Mouse (Mus musculus): ENCODE data around the gene Hspa12a. TPM values are rescaled to one million over a fixed set of nuclear protein-coding genes. Genes with fewer than 3 reads are reported as not detected.
A peak's percentile ranks its signal among the peaks of the same experiment; 100 is the strongest.
"Not testable (repeated sequence)": the region's sequence is repeated elsewhere in the genome, so short reads cannot be mapped to it uniquely, and the experiment has no call there.

The Hspa12a gene
- polyA plus RNA-seq, 1 experiment, result 51.0 TPM

DNA sequence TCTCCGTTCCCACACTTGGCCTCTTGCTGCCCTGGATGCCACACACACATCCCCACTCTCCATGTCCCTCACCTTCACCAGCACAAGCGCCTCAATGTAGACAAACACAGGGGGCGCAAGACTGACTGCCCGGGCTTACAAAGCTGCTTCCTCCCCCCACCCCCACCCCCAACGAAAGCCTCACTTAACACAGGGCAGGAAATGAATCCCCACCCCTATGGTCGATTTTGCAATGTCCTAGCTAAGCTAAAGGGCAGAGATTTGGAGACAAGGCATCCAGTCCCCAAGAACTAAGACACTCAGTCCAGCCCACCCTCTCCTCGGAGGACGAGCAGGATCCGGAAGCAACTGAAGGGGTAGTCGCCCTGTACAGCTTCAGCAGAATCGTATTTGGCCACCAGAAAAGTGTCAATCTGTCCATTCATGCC lies 32.5 kb downstream of the Hspa12a start:
- Histone ChIP-seq H3K4me3 (ENCODE audit: control insufficient read depth, low read depth, low read length) (no peak overlapping the region), H3K27ac (ENCODE audit: control insufficient read depth, insufficient read depth, low read depth, low read length) (no peak overlapping the region), H3K36me3 (ENCODE audit: control insufficient read depth, insufficient read depth, low read length) (no peaks in the 10 kb centered on the region), H3K27me3 (ENCODE audit: control insufficient read depth, insufficient read depth, low read length) (no peaks in the 10 kb centered on the region), H3K4me1 (ENCODE audit: control insufficient read depth, insufficient read depth, low read length) (no peaks in the 10 kb centered on the region)
- TF ChIP-seq POLR2A (IDR thresholded peaks at IDR 0.05; ENCODE audit: control insufficient read depth, low read depth, low read length), result no peak
- no peak for TF ChIP-seq CTCF (IDR thresholded peaks at IDR 0.05; ENCODE audit: control insufficient read depth, insufficient read depth, insufficient replicate concordance, low read depth, low read length)

DNA sequence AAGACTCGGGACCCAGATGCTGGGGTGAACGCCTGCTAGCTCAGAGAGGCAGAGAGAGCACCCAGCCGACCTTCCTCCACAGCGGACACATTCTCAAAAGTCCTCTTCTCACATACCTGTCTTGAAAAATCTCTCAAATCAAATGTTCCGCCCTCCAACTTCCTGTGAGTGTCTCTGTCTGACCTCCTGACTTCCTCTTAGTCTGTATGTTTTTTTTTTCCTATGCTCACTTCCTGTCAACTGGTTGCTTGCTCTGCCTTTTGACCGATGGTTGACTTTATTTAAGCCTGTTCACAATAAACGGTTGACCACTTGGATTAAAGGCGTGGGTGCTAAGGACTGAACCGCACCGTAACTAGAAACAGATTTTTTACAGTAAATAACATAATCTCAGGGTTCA lies 35.4 kb downstream of the Hspa12a start:
- Histone ChIP-seq H3K4me3 (ENCODE audit: control insufficient read depth, low read depth, low read length) (no peak overlapping the region), H3K27ac (ENCODE audit: control insufficient read depth, insufficient read depth, low read depth, low read length) (no peak overlapping the region), H3K4me1 (ENCODE audit: control insufficient read depth, insufficient read depth, low read length) (peaks cover 4% of the 10 kb centered on the region; the same call in 1 of the 2 replicates), H3K27me3 (ENCODE audit: control insufficient read depth, insufficient read depth, low read length) (no peaks in the 10 kb centered on the region), H3K36me3 (ENCODE audit: control insufficient read depth, insufficient read depth, low read length) (no peaks in the 10 kb centered on the region)
- TF ChIP-seq POLR2A (IDR thresholded peaks at IDR 0.05; ENCODE audit: control insufficient read depth, low read depth, low read length) (no peak), CTCF (IDR thresholded peaks at IDR 0.05; ENCODE audit: control insufficient read depth, insufficient read depth, insufficient replicate concordance, low read depth, low read length) (no peak)

DNA sequence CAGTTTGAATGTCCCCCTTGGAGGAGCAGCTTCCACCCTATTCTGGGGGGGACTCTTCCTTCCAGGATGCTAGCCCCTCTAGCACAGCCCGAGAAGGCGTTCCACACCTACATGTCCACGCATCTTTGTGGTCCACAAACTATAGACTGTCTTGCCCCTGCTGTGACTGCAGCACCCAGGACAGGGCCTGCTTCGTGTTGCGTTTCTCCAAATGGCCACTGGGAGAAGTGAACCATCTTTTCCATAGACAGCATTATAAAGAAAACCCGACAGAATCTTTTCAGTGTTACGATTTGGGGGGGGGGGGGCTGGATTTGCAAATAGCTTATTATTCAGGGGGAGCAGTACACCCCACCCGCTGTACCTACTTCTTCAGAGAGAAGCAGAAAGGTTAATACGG lies 36.8 kb downstream of the Hspa12a start:
- no peak overlapping the region for H3K27ac ChIP-seq (ENCODE audit: control insufficient read depth, insufficient read depth, low read depth, low read length)
- peaks cover 4% of the 10 kb centered on the region; the same call in 1 of the 2 replicates for H3K4me1 ChIP-seq (ENCODE audit: control insufficient read depth, insufficient read depth, low read length)
- H3K27me3 ChIP-seq (ENCODE audit: control insufficient read depth, insufficient read depth, low read length), result no peaks in the 10 kb centered on the region
- no peaks in the 10 kb centered on the region for H3K36me3 ChIP-seq (ENCODE audit: control insufficient read depth, insufficient read depth, low read length)
- TF ChIP-seq POLR2A (IDR thresholded peaks at IDR 0.05; ENCODE audit: control insufficient read depth, low read depth, low read length) (no peak), CTCF (IDR thresholded peaks at IDR 0.05; ENCODE audit: control insufficient read depth, insufficient read depth, insufficient replicate concordance, low read depth, low read length) (no peak)
- H3K4me3 ChIP-seq (ENCODE audit: control insufficient read depth, low read depth, low read length), result no peak overlapping the region

DNA sequence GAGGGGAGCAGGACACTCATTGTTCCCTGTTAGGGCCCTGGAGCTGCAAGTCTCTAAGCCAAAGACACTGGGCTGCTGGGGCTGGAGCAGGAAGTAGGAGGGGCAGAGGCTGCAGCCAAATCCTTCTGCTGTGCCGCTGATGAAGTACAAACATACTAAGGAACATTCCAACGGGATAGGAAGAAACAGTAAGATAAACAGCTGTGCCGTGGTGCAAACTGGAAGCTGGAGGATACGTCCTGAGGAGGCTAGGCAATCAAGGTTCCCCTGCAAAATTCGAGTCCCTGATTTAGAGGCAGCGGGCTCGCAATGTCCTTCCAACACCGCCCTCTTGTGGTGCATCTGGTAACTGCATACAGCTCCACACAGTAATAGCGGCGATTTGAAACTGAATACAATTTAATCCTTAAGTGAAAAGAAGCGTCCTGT lies 39.5 kb downstream of the Hspa12a start:
- Histone ChIP-seq H3K4me1 (ENCODE audit: control insufficient read depth, insufficient read depth, low read length) (peaks cover 4% of the 10 kb centered on the region; the same call in 1 of the 2 replicates), H3K36me3 (ENCODE audit: control insufficient read depth, insufficient read depth, low read length) (no peaks in the 10 kb centered on the region), H3K27ac (ENCODE audit: control insufficient read depth, insufficient read depth, low read depth, low read length) (peak overlapping the region; percentile 44; the same call in 1 of the 2 replicates), H3K4me3 (ENCODE audit: control insufficient read depth, low read depth, low read length) (no peak overlapping the region), H3K27me3 (ENCODE audit: control insufficient read depth, insufficient read depth, low read length) (no peaks in the 10 kb centered on the region)
- TF ChIP-seq CTCF (IDR thresholded peaks at IDR 0.05; ENCODE audit: control insufficient read depth, insufficient read depth, insufficient replicate concordance, low read depth, low read length), result peak; percentile 94
- TF ChIP-seq POLR2A (IDR thresholded peaks at IDR 0.05; ENCODE audit: control insufficient read depth, low read depth, low read length), result no peak

DNA sequence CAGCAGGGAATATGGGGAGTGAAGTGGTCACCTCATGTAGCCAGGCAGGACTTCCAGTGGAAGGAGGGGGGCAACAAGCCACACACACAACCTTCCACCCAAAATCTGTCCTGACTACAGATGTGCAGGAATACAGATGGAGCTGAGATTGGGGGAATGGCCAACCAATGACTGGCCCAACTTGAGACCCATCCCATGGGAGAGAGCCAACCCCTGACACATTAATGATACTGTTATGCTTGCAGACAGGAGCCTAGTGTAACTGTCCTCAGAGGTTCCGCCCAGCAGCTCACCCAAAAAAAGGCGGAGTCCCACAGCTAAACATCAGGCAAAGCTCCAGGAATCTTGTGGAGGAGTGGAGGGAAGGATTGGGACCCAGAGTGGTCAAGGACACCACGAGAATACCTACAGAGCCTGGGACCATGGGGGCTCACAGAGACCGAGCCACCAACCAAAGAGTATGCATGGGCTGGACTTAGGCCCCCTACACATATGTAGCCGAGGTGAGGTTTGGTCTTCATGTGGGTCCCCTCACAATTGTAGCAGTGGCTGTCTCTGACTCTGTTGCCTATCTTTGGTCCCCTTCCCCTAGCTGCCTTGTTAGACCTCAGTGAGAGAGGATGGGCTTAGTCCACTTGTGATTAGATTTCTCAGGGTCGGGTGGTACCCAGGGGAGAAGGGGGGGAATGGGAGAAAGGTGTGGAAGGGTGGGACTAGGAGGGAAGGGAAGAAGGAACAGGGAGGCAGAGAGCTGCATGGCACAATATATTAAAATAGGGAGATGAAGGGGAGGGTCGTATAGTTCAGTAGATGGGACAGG lies 40.2 kb downstream of the Hspa12a start:
- no peak for TF ChIP-seq CTCF (IDR thresholded peaks at IDR 0.05; ENCODE audit: control insufficient read depth, insufficient read depth, insufficient replicate concordance, low read depth, low read length)
- no peak for TF ChIP-seq POLR2A (IDR thresholded peaks at IDR 0.05; ENCODE audit: control insufficient read depth, low read depth, low read length)
- Histone ChIP-seq H3K4me1 (ENCODE audit: control insufficient read depth, insufficient read depth, low read length) (peaks cover 4% of the 10 kb centered on the region; the same call in 1 of the 2 replicates), H3K27me3 (ENCODE audit: control insufficient read depth, insufficient read depth, low read length) (no peaks in the 10 kb centered on the region), H3K27ac (ENCODE audit: control insufficient read depth, insufficient read depth, low read depth, low read length) (peak overlapping the region; percentile 44), H3K4me3 (ENCODE audit: control insufficient read depth, low read depth, low read length) (no peak overlapping the region), H3K36me3 (ENCODE audit: control insufficient read depth, insufficient read depth, low read length) (no peaks in the 10 kb centered on the region)

DNA sequence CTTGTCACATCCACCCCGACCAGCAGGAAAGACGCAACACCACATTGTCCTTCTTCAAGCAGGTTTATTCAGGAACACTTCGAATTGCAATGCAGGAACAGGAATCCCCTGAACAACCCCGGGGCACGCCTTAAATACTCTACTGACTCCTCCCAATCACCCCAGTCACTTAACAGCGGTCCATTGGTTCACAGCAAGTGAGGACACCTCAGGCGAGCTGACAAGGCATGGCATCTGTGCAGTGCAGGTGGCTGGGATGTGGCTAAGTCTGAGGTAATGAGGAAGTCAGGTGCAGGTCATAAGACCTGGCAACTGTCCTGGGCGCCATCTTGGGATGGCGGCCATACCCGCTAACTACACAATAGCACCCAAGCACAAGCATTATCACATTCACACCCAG lies 43.0 kb downstream of the Hspa12a start:
- H3K4me1 ChIP-seq (ENCODE audit: control insufficient read depth, insufficient read depth, low read length); H3K27me3 ChIP-seq (ENCODE audit: control insufficient read depth, insufficient read depth, low read length); H3K36me3 ChIP-seq (ENCODE audit: control insufficient read depth, insufficient read depth, low read length); H3K27ac ChIP-seq (ENCODE audit: control insufficient read depth, insufficient read depth, low read depth, low read length); H3K4me3 ChIP-seq (ENCODE audit: control insufficient read depth, low read depth, low read length): not testable (repeated sequence)

DNA sequence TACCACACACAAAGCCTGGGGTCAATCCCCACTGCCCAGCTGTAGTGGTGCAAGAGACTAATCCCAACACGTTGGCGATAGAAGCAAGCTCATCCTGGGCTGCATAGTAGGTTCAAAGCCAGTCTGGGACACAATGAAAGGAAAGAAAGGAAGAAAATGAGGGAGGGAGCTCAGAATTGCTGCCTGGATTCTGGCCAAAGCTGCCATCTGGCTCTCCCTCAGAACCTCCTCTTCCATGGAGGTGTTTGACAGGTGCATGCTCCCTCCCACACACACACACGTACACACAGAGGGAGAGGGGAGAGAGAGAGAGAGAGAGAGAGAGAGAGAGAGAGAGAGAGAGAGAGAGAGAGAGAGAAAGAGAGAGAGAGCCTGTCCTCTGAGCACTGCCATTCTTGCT lies 47.2 kb downstream of the Hspa12a start:
- TF ChIP-seq CTCF (IDR thresholded peaks at IDR 0.05; ENCODE audit: control insufficient read depth, insufficient read depth, insufficient replicate concordance, low read depth, low read length), result no peak
- no peak for TF ChIP-seq POLR2A (IDR thresholded peaks at IDR 0.05; ENCODE audit: control insufficient read depth, low read depth, low read length)
- H3K36me3 ChIP-seq (ENCODE audit: control insufficient read depth, insufficient read depth, low read length), result no peaks in the 10 kb centered on the region
- no peaks in the 10 kb centered on the region for H3K27me3 ChIP-seq (ENCODE audit: control insufficient read depth, insufficient read depth, low read length)
- H3K4me1 ChIP-seq (ENCODE audit: control insufficient read depth, insufficient read depth, low read length), result no peaks in the 10 kb centered on the region
- no peak overlapping the region for H3K27ac ChIP-seq (ENCODE audit: control insufficient read depth, insufficient read depth, low read depth, low read length)
- H3K4me3 ChIP-seq (ENCODE audit: control insufficient read depth, low read depth, low read length), result no peak overlapping the region

Data from testis, adult 2 months (tissue).